Mouse (Mus musculus): ENCODE measurements around the gene Srcap.

The Srcap gene

DNA sequence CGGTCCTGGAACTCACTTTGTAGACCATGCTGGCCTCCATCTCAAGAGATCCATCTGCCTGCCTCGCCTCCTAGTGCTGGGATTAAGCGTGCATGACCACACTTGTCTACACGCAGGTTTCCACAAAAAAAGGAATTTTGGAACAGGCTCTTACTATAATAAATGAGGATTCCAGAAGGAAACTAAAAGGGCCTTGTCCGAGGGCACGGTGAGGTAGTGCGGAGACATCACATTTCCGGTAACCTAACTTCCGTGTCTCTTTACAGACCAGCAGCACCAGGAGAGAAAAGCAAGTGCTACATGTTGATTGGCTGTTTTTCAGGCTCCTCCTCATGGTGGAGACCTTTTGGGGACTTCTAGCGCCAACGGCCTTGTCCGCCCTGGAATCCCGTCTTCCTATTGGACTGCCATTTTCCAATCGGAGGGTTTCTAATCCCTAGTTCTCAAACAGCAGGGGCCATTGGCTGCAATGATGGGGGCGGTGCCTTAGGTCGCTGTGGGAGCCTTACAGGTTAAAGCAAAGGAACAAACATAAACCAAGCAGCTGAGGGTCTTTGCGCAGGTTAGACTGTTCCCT, 61.2 kb downstream of the Srcap start, which contains the start of gene Phkg2:
Gene Phkg2, plus strand, starts transcription at position 446 of the 577 bp plus-strand sequence.
- peak; percentile 97 for ATAC-seq (ENCODE audit: insufficient number of reproducible peaks, low FRiP score, low TSS enrichment)

DNA sequence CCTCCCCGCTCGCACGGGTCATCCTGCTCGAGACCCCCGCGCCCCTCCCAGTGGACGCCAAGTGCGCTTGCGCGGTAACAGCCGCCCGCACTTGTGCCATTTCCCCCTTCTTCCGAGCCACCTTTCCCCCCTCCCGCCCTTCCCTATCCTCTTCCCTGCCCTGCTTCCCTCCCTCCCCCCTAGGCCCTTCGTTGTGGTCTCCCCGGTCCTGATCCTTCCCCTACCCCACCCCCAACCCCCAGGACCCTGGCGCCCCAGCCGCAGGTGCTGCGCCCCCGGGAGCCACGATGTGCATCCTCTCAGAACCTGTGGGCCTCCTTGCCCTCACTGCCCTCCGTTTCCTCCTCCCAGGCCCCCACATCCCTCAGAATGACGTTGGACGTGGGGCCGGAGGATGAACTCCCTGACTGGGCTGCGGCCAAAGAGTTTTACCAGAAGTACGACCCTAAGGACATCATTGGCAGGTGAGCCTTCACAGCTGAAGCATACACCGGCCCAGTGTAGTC, 61.8 kb downstream of the Srcap start:
- no peak for ATAC-seq (ENCODE audit: insufficient number of reproducible peaks, low FRiP score, low TSS enrichment)

DNA sequence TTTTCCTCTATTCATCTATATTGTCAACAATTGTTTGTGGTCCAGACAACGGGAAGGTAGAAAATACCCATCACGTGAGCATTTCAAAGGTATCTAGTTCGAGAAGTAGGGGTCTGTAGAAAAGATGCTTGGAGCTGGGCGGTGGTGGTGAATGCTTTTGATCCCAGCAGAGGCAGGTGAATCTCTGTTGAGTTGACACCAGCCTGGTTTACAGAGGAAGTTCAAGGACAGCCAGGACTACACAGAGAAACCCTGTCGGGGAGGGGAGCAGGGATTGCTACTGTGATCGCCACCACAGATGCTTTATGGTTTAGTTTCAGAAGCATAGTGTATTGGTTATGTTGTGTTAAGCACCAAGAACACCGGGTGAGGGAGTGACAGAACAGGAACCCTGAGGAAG, 62.3 kb downstream of the Srcap start:
- no peak for ATAC-seq (ENCODE audit: insufficient number of reproducible peaks, low FRiP score, low TSS enrichment)

DNA sequence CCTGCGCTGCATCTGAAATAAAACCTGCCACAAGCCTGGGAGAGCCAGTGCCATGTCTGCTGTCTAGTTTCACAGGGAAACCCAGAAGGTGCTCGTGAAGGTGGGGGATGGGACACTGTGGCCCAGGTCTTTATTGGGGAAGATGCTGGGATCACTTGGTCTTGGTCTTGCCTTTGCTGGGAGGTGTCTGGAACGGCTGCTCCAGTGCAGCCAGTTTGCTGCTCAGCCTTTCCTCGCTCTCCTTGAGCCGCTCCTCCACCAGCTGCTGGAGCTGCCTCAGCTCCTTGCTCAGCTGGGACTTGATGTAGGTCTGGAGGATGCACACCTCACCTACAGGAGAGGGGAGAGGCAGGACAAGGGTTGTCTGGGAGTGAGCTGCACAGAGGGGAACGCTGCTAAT, 71.5 kb downstream of the Srcap start:
- no peak for ATAC-seq (ENCODE audit: insufficient number of reproducible peaks, low FRiP score, low TSS enrichment)

DNA sequence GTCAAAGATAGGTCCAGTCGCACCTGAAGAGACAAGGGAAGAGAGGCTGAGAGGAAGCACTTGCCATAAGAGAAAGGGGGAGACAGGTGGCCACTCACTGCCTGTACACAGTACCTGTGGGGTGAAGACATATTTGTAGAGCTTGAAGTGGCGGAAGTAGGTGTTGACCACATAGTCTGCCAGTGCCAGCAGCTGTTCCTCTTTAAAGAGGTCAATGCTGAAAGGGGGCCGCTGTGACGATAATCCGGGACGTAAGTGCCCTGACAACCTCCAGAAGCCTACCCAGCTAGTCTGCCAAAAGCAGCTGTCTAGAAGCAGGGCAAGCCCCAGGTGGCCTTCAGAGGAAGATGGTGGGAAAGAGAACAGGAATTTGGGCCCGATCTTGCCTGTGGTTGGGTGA, 73.2 kb downstream of the Srcap start:
- no peak for ATAC-seq (ENCODE audit: insufficient number of reproducible peaks, low FRiP score, low TSS enrichment)

DNA sequence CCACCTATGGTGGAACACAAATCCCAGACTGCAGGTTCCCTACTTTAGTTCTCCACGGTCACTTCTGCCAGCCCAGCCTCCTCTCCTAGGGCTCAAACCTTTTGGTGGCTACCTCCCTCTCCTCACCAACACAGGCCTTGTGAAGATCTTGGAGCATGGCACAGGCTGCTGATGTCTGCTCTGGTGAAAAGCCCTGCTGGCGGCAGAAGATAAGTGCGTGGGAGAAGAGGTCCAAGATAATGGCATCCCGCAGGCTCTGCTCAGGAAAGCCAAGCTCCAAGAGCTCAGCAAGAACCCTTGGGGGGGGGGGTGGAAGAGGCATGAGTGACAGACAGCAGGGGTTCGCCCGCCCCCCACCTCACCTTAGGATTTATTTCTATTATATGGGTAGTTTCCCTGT, 74.4 kb downstream of the Srcap start:
- ATAC-seq (ENCODE audit: insufficient number of reproducible peaks, low FRiP score, low TSS enrichment), result no peak

DNA sequence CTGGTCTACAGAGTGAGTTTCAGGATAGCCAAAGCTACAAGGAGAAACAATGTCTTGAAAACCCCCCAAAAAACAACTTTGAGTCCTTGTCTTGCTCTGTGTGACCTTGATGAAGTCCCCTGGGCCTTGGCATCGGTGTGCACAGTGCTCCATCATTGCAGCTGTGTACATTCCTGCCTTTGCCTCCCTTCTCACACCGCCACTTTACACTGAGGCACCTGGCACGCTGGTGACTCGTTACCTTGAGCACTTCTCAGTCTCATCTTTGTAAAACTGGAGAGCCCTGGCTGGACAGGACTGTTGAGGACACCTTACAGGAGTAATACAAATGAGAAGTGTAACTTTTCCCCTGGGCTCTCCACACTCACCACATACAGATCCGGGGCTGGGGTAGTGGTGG, 75.4 kb downstream of the Srcap start:
- ATAC-seq (ENCODE audit: insufficient number of reproducible peaks, low FRiP score, low TSS enrichment), result no peak

DNA sequence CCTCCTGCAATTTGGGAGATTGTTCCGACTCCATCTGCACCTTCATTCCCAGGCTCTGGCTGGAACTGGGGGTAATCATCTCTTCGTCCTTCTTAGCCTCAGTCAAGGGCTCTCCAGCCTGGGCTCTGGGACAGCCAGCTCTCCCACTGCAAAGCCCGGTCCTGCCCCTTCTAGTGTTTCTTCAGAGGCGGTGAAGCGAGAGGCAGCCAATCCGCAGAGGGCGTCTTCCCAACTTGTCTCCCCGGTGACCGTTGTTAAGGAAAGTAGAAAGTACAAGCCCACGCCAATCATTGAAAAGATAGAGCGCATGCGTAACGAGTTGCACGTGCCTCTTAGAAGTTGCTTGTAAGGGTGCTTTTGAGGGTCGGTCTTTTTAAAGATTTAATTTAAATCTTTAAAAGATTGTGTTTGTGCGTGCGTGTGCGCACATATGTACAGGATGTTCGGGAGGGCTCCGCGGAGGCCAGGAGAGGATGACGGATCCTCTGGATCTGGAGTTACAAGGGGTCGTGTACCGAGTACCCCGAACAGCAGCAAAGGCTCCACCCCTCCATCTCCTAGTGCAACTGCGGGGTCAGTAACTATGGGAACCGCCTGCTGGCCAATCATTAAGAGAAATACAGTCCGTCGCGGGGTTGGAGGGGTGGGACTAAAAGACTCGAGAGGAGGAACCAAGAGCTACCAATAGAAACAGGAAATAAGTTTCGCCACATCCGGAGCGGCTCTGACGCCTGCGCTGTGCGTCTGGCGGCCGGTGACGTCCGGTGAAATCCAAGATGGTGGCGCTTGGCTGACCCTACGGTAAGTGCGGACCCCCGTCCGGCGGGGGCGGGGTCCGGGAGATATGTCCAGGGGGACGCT, 76.5 kb downstream of the Srcap start, which contains the start of the genes Ccdc189 and Rnf40:
Gene Ccdc189, minus strand, starts transcription at position 585 of the 861 bp plus-strand sequence.
Gene Rnf40, plus strand, starts transcription at position 757 of the 861 bp plus-strand sequence.
- peak; percentile 91 for ATAC-seq (ENCODE audit: insufficient number of reproducible peaks, low FRiP score, low TSS enrichment)

DNA sequence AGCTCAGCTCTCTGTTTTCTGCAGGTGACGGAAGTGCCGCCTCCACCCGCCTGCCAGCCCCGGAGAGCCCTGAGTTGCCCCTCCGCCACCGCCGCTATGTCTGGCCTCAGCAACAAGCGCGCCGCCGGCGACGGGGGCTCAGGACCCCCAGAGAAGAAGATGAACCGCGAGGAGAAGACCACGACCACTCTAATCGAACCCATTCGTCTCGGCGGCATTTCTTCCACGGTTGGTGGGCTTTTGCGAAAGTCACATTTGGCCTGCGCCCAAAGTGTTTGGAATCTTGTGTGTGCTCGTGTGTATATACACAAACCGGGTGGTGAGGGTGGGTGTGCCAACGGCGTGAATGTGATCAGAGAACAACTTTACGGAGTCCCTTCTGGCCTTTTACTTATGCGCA, 77.1 kb downstream of the Srcap start:
- ATAC-seq (ENCODE audit: insufficient number of reproducible peaks, low FRiP score, low TSS enrichment), result no peak

DNA sequence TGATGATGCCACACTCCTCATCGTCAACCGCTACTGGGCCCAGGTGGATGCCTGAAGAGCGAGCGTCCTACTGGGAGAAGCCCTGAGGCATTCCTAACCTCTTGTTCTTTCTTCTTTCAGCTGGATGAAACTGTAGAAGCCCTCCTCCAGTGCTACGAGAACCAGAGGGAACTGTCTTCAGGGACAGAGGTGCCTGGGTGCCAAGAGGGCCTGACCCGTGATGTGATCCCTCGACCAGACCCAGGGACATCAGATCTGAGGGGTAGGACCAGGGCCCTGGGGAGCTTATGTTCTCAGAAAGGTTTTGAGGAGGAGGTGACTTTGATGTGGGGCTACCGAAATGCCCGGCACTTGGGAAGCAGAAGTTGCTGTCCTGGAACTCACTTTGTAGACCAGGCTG, 77.9 kb downstream of the Srcap start:
- no peak for ATAC-seq (ENCODE audit: insufficient number of reproducible peaks, low FRiP score, low TSS enrichment)

DNA sequence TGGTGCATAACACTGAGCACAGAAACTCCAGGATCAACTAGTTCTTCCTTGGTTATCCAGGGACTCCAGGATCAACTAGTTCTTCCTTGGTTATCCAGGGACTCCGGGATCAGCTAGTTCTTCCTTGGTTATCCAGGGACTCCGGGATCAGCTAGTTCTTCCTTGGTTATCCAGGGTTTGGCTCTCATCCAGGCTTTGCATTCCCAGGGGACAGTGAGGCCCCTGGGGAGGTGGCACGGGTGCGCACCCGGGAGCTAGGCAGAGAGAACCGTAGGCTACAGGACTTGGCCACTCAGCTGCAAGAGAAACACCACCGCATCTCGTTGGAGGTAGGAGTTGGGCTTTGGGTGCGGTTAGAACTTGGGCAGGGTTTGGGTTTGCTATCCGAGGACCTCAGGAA, 79.3 kb downstream of the Srcap start:
- ATAC-seq (ENCODE audit: insufficient number of reproducible peaks, low FRiP score, low TSS enrichment), result no peak

DNA sequence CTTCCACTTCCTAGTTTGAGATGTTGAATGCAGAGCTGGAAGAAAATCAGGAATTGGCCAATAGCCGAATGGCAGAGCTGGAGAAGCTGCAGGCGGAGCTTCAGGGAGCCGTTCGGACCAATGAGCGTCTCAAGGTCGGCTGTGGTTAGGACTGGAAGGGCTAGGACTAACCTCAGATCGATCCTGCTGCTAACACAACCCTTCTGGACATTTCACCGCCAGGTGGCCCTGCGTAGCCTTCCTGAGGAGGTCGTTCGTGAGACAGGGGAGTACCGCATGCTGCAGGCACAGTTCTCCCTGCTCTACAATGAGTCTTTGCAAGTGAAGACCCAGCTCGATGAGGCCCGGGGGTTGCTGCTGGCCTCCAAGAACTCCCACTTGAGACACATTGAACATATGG, 80.8 kb downstream of the Srcap start:
- no peak for ATAC-seq (ENCODE audit: insufficient number of reproducible peaks, low FRiP score, low TSS enrichment)

DNA sequence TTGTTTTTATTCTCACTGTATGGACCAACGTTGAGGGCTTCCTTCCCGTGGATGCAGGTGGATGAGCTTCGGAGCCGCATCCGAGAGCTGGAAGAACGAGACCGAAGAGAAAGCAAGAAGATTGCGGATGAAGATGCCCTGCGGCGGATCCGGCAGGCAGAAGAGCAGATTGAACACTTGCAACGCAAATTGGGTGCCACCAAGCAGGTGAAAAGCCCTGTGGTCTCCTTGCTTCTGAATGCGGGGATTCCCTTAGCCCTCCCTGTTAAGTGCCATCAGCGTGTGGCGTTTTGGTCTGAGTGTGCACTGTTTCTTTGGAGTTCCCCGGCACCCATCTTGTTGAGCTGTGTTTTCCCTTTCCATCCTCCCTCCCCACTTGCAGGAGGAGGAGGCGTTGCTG, 85.0 kb downstream of the Srcap start:
- ATAC-seq (ENCODE audit: insufficient number of reproducible peaks, low FRiP score, low TSS enrichment), result no peak

DNA sequence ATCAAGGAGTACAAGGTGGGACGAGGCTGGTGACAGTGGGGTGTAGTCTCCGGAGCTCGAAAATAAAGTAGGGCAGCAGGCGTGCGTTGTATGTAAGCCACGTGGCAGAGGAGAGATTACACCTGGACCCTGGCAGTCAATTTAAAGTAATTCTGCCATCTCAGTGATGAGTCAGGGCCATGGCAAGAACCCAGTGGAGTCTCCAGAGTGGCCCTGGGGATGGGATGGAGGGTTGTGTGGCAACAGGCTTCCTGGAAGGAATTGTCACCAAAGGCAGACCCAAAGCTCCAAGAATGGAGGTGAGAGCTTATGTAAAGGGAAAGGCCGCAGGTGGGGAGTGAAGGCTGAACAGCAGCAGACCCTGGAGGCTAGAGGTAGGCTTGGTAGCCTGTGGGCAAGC, 88.8 kb downstream of the Srcap start:
- ATAC-seq (ENCODE audit: insufficient number of reproducible peaks, low FRiP score, low TSS enrichment), result no peak

DNA sequence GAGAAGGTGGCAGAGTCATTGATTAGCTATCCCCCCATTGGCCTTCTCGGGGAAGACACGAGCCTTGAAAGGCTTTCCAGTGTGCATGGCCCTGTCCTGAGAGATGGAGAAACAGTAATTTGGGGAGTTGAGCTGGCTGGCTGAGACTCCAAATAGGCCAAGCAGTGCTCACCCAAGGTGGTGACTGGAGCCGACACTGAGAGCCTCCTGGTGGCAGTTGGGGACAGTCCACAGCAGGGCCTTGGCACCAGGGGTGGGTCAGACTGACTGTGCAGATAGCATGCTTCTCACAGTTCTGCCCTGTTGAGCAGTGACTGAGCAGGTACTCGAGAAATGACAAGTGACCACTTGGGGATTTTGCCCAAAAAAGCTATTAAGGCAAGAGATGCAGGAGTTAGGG, 90.0 kb downstream of the Srcap start:
- no peak for ATAC-seq (ENCODE audit: insufficient number of reproducible peaks, low FRiP score, low TSS enrichment)

DNA sequence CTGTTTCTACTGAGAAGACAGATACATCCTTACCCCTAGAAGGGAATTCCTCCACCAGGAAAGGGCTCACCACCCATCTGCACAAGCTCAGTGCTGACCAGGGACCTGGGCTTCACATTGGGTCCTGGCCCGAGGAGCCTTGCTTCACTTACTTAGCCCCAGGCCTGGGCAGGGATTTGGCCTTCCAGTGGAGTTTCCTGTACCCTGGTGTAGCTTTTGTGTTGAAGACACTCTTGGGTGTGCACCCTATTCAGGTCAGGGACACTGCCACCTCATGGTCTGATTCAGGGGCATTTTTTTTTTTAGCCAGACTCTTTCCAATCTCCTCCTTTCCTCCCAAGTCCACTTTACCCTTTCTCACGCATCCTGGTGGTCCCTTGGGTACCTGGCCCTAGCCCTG, 91.1 kb downstream of the Srcap start:
- no peak for ATAC-seq (ENCODE audit: insufficient number of reproducible peaks, low FRiP score, low TSS enrichment)

DNA sequence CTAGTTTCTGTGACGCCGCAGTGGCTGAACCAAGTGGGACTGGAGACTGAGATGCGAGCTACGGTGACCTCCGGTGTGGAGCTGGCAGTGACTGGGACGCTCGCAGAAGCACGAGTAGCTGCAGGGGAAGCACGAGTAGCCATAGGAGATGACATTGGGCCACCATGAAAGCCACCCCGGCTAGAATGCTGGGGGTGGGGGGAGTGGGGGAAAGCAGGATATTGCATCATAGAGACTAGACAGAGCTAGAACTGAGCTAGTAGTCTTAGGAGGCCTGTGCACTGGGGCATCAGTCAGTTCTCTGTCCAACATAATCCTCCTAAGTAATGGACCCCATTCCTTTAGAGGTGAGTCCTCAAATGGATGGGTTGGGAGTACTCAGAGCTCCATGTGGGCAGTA, 92.5 kb downstream of the Srcap start:
- no peak for ATAC-seq (ENCODE audit: insufficient number of reproducible peaks, low FRiP score, low TSS enrichment)

DNA sequence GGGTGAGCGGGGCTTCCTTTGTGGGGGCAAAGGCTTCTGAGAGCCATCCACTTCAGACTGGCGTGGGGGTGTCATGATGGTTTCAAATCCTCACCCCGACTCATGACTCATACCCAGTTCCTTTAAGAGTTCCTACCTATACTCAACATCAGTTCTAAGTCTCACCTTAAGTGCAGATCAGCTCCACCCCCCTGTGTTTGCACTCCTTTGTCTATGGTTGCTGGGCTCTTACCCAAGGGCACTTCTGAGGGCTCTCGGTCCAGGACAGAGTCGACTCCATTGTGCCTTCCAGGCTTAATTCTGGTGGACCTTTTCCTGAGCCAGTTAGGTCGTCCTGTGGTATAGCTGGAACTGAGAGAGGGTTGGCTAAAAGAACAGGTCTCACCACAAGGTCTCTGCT, 95.4 kb downstream of the Srcap start:
- no peak for ATAC-seq (ENCODE audit: insufficient number of reproducible peaks, low FRiP score, low TSS enrichment)

Measured in cerebellum, adult (tissue).